Mouse (Mus musculus) urinary bladder, adult 18-20 months (tissue): ENCODE measurements around the gene Cnnm3.

Experiments
- DNase-seq, 2 experiments: peaks; one replicate each; pipeline ENCODE4 v3.0.0; 2022; ENCODE audit warnings: low spot score in 2 of 2, mixed read lengths in 2 of 2

Gene Cnnm3

GRCm38 (mm10) chr1:36511289-36512021 lies at the start of gene Cnnm3:
Gene Cnnm3 (plus strand): TSS chr1:36511867.
- DNase-seq = peak; percentile 99 to 100

- no peak for DNase-seq
Observed at GRCm38 (mm10) chr1:36465641-36466160, 46.0 kb upstream of the Cnnm3 start.

- DNase-seq = no peak
Observed at GRCm38 (mm10) chr1:36467446-36467845, 44.2 kb upstream of the Cnnm3 start.

GRCm38 (mm10) chr1:36469811-36470444 lies 41.7 kb upstream of the Cnnm3 start:
- peak in 1 of 2 experiments; percentile 35 for DNase-seq

DNA sequence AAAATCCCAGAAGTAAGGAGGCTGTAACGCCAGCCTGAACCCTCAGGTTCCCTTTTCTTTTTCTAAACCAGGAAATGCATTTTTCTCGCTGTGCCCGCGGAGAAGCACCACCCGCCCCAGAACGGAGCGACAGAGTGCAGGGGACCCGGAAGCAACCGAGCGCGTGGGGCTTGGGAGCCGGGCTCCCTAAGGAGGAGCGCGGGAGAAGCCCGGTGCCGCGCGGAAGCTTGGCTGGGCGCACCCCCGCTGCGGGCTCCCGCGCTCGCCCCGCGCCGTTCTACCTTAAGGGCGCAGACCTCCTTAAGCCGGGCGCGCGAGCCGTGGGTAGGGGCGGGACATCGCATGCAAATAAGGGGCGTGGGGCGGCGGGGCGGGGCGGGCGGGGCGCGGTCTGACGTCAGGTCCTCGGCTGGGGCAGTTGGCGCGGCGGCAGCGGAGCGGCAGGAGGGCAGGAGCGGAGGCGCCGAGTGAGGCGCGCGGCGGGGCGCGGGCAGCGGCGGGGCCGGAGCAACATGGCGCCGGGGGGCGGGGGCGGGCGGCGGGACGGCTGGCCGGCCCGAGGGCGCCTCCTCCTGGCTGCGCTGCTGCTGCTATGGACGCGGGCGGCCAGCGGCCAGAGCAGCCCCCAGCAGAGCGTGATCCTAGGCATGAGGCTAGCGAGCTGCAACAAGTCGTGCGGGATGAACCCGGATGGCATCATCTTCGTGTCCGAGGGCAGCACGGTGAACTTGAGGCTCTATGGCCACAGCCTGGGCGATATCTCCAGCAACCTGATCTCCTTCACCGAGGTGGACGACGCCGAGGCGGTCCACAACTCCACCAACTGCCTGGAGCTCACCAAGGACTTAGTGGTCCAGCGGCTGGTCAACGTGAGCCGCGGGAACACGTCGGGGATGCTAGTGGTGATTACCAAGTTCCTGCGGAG lies 40.2 kb upstream of the Cnnm3 start, which contains the start of gene Cnnm4:
Gene Cnnm4 (plus strand): TSS at position 440 of the 925 bp plus-strand sequence.
- peak; percentile 71 to 77 for DNase-seq

DNA sequence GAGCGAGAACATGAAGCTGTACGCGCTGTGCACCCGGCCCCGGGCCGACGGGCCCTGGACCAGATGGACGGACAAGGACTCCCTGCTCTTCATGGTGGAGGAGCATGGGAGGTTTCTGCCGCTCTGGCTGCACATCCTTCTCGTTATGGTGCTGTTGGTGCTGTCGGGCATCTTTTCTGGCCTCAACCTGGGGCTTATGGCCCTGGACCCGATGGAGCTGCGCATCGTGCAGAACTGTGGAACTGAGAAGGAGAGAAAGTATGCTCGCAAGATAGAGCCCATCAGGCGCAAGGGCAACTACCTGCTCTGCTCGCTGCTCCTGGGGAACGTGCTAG lies 39.6 kb upstream of the Cnnm3 start:
- DNase-seq = no peak

- no peak for DNase-seq
Observed at GRCm38 (mm10) chr1:36473211-36473780, 38.4 kb upstream of the Cnnm3 start.

GRCm38 (mm10) chr1:36474646-36475045 lies 37.0 kb upstream of the Cnnm3 start:
- DNase-seq = no peak

DNA sequence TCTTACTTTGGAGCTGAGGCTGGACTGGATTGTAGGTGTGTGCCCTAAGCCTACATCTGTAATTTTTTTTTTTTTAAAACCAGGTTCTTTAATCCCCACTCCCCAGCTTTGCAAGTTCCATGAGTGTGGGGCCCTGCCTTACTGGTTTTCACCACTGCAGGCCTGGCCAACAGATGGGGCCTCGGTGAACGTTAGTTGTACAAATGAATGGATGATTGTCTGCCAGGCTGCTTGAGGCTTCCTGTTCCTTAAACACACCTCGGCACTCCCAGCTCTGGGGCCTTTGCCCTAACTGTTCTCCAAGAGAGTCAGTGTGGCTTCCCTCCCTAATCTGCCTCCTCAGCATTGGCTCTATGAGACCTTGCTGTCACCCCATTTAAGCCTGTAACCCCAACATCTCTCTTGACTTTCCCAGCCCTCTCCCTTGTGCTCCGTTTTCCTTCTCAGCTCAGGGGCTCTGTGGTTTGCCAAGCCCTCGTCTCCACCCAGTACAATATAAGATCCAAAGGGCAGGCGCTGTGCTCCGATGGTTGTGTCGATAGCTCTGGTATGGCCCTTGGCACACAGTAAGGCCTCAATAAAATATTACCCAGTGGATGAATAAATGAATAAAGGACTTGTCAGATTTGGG lies 36.1 kb upstream of the Cnnm3 start:
- DNase-seq = no peak

DNA sequence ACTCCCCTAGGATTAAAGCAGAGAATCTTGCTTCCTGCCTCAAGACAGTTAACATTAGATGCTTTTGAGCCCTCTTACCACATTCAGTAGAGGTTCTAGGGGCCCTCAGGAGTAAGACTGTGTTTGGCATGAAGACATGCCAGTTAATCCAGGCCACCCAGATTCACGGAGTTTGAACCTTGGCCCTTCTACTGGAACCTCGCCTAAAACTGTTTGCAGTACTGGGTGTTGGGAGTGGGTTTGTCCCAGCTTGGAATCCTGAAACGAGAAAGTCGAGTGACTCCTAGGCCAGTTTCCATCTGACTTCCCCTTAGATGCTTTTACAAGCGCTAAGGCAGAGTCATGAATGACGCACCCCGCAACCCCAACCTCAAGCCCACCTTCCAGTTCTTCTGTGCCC lies 35.2 kb upstream of the Cnnm3 start:
- DNase-seq = no peak

DNA sequence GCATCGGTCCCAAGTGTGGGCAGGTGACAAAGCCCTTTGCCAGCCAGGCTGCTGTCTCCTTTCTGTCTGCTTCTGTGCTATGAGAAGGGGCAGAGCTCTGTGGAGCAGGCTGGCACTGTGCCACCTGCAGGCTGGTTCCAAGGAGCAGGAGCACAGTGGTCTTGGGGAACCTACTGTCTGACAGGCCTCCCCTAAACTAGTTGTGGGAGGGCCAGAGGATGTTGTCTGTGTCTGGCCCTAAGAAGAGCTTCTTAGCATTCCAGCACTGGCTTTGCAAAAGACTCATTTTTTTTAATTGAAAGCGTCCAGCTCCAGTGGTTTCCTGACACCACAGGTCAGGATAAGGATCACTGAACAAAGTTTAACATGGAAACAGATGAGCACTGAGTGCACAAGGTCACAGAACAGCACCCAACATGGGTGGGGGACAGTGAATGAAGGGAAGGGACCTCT lies 33.3 kb upstream of the Cnnm3 start:
- no peak for DNase-seq

- DNase-seq = no peak
Observed at GRCm38 (mm10) chr1:36479903-36480899, 31.5 kb upstream of the Cnnm3 start.

- no peak for DNase-seq
Observed at GRCm38 (mm10) chr1:36483825-36484224, 27.8 kb upstream of the Cnnm3 start.

DNA sequence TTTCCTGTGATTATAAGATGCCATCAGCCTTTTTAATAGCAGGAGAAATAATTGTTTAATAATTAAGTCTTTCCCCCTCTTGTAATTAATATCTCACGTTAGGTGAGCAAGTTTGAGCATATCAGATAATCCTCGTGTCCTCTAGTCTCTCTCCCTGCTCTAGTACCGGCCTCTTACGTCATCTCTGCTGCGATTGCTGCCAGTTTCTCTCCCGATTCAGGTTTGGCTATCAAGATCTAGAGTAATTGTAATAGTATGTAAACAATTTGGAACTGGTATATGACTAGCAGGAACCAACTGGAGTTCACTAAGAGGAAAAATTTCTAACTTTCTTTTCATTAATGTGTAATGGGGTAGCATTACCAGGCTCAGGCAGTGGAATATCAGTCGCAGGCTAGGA lies 26.6 kb upstream of the Cnnm3 start:
- no peak for DNase-seq

DNA sequence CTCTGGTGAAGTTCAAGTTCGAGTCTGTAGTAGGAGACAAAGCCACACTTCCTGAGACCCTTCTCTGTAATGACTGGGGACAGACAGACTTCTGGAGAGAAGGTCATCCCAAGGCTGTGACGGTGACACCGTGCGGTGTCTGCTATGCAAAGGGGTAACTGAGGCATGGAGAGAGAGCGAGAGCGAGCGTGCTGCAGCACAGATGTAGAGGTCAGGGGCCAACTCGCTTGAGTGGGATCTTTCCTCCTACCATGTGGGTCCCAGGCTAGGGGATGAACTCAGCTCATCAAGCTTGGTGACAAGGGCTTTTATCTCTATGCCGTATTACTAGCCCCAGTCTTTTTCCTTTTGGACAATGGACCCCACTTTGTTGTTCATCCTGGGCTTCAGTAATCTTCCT lies 24.6 kb upstream of the Cnnm3 start:
- no peak for DNase-seq

- DNase-seq = no peak
Observed at GRCm38 (mm10) chr1:36489661-36490060, 22.0 kb upstream of the Cnnm3 start.

DNA sequence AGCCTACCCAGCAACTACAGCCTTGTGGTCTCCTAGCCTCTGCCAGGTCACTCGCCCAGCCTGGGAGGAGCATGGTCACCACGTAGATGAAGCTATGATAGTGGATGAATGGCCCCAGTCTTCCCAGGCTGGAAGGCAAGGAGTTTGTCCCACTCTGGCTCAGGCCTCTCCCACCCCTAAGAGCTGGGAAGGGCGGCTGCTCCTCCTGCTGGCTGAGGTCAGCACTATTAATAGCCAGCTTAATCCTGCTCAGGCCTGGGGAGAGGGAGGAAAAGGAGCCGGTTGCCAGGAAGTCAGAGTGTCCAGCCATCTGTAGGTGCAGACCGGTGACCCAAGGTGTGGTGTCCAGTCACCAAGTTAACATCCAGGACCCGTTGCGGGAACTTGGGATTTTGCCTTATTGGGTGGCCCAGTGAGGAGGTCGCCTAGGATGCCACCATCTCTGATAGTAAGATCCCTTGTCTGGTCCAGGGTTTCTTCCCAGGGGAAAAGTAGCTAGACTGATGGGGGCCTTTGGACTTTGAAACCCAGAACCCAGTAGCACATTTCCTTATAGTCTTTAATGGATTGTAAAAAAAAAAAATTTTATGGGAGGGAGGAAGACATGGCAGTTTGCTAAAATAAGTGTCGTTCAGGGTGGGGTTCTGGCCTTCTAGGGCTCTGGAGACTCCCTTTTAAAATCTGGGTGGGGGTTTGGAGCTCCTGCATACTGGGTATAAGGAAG lies 19.1 kb upstream of the Cnnm3 start:
- peak; percentile 52 to 54 for DNase-seq

- DNase-seq = no peak
Observed at GRCm38 (mm10) chr1:36493299-36493698, 18.4 kb upstream of the Cnnm3 start.

DNA sequence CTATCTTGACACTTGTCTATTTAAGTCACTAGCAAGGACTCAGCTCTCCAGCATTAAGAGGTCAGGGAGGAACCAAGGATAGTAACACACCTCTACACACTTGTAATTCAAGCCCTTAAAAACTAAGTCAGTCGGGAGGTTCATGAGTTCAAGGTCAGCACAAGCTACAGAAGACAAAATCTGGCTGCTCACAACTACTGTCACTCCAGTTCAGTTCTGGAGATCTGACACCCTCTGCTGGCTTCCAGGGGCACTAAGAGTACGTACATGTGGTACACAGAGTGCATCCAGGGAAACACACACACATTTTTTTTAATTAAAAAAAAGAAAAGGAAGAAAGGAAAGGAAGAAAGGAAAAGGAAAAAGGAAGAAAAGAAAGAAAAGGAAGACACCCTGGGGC lies 14.9 kb upstream of the Cnnm3 start:
- DNase-seq = no peak
